Mouse (Mus musculus): ENCODE data around the gene Tnik. TPM values are rescaled to one million over a fixed set of nuclear protein-coding genes. Genes with fewer than 3 reads are reported as not detected.

Tnik gene
- polyA plus RNA-seq, 1 experiment from 2014 or later = 106 TPM

GRCm38 (mm10) chr3:28585750-28586465, 322.9 kb downstream of the Tnik start:
- no peaks in the 10 kb centered on the region for H3K9me3 ChIP-seq (ENCODE audit: control insufficient read depth, low read length)
- H3K4me3 ChIP-seq (ENCODE audit: low read depth, low read length) = no peak overlapping the region
- WGBS = 90% methylated on average over 9 of the region's 9 CpGs
- H3K27me3 ChIP-seq (ENCODE audit: control insufficient read depth, insufficient read depth, low read length) = no peaks in the 10 kb centered on the region
- ATAC-seq (ENCODE audit: low read depth) = no peak
- no peaks in the 10 kb centered on the region for H3K36me3 ChIP-seq (ENCODE audit: control insufficient read depth, insufficient read depth, low read length)
- H3K27ac ChIP-seq (ENCODE audit: low read depth, low read length) = no peak overlapping the region
- no peak overlapping the region for H3K4me2 ChIP-seq (ENCODE audit: low read depth, low read length)
- H3K4me1 ChIP-seq (ENCODE audit: control insufficient read depth, insufficient read depth, low read length) = no peaks in the 10 kb centered on the region
- H3K9ac ChIP-seq (replicated peaks; ENCODE audit: low read depth, low read length) = no peak overlapping the region

- H3K27me3 ChIP-seq (ENCODE audit: control insufficient read depth, insufficient read depth, low read length) = no peaks in the 10 kb centered on the region
- H3K4me1 ChIP-seq (ENCODE audit: control insufficient read depth, insufficient read depth, low read length) = no peaks in the 10 kb centered on the region
- H3K4me3 ChIP-seq (ENCODE audit: low read depth, low read length) = no peak overlapping the region
- H3K9me3 ChIP-seq (ENCODE audit: control insufficient read depth, low read length) = no peaks in the 10 kb centered on the region
- H3K4me2 ChIP-seq (ENCODE audit: low read depth, low read length) = no peak overlapping the region
- 86% methylated on average over 5 of the region's 5 CpGs for WGBS
- no peaks in the 10 kb centered on the region for H3K36me3 ChIP-seq (ENCODE audit: control insufficient read depth, insufficient read depth, low read length)
- H3K27ac ChIP-seq (ENCODE audit: low read depth, low read length) = no peak overlapping the region
- no peak for ATAC-seq (ENCODE audit: low read depth)
- H3K9ac ChIP-seq (replicated peaks; ENCODE audit: low read depth, low read length) = no peak overlapping the region
Observed at GRCm38 (mm10) chr3:28587808-28588207, 324.8 kb downstream of the Tnik start.

- no peak for ATAC-seq (ENCODE audit: low read depth)
- Histone ChIP-seq H3K9me3 (ENCODE audit: control insufficient read depth, low read length) (no peaks in the 10 kb centered on the region), H3K4me1 (ENCODE audit: control insufficient read depth, insufficient read depth, low read length) (no peaks in the 10 kb centered on the region), H3K9ac (replicated peaks; ENCODE audit: low read depth, low read length) (no peak overlapping the region), H3K27me3 (ENCODE audit: control insufficient read depth, insufficient read depth, low read length) (no peaks in the 10 kb centered on the region), H3K36me3 (ENCODE audit: control insufficient read depth, insufficient read depth, low read length) (peaks cover 5% of the 10 kb centered on the region), H3K4me3 (ENCODE audit: low read depth, low read length) (no peak overlapping the region), H3K4me2 (ENCODE audit: low read depth, low read length) (no peak overlapping the region), H3K27ac (ENCODE audit: low read depth, low read length) (no peak overlapping the region)
- WGBS = 60% methylated on average over 7 of the region's 7 CpGs
Observed at GRCm38 (mm10) chr3:28591345-28591744, 328.3 kb downstream of the Tnik start.

- no peak overlapping the region for H3K9ac ChIP-seq (replicated peaks; ENCODE audit: low read depth, low read length)
- H3K36me3 ChIP-seq (ENCODE audit: control insufficient read depth, insufficient read depth, low read length) = peaks cover 16% of the 10 kb centered on the region
- no peaks in the 10 kb centered on the region for H3K9me3 ChIP-seq (ENCODE audit: control insufficient read depth, low read length)
- no peak overlapping the region for H3K4me2 ChIP-seq (ENCODE audit: low read depth, low read length)
- H3K4me3 ChIP-seq (ENCODE audit: low read depth, low read length) = no peak overlapping the region
- WGBS = 95% methylated on average over 16 of the region's 16 CpGs
- H3K27ac ChIP-seq (ENCODE audit: low read depth, low read length) = no peak overlapping the region
- no peaks in the 10 kb centered on the region for H3K4me1 ChIP-seq (ENCODE audit: control insufficient read depth, insufficient read depth, low read length)
- H3K27me3 ChIP-seq (ENCODE audit: control insufficient read depth, insufficient read depth, low read length) = no peaks in the 10 kb centered on the region
- ATAC-seq (ENCODE audit: low read depth) = no peak
Observed at GRCm38 (mm10) chr3:28593922-28594321, 330.9 kb downstream of the Tnik start.

GRCm38 (mm10) chr3:28599476-28599875, 336.5 kb downstream of the Tnik start:
- Histone ChIP-seq H3K9ac (replicated peaks; ENCODE audit: low read depth, low read length) (no peak overlapping the region), H3K9me3 (ENCODE audit: control insufficient read depth, low read length) (no peaks in the 10 kb centered on the region), H3K27ac (ENCODE audit: low read depth, low read length) (no peak overlapping the region), H3K4me2 (ENCODE audit: low read depth, low read length) (no peak overlapping the region), H3K27me3 (ENCODE audit: control insufficient read depth, insufficient read depth, low read length) (no peaks in the 10 kb centered on the region), H3K4me3 (ENCODE audit: low read depth, low read length) (no peak overlapping the region), H3K4me1 (ENCODE audit: control insufficient read depth, insufficient read depth, low read length) (no peaks in the 10 kb centered on the region), H3K36me3 (ENCODE audit: control insufficient read depth, insufficient read depth, low read length) (peaks cover 22% of the 10 kb centered on the region)
- no peak for ATAC-seq (ENCODE audit: low read depth)
- 87% methylated on average over 2 of the region's 2 CpGs for WGBS

GRCm38 (mm10) chr3:28606741-28607140, 343.7 kb downstream of the Tnik start:
- no peak overlapping the region for H3K4me3 ChIP-seq (ENCODE audit: low read depth, low read length)
- no peak for ATAC-seq (ENCODE audit: low read depth)
- H3K4me1 ChIP-seq (ENCODE audit: control insufficient read depth, insufficient read depth, low read length) = no peaks in the 10 kb centered on the region
- 78% methylated on average over 1 of the region's 1 CpGs for WGBS
- no peak overlapping the region for H3K4me2 ChIP-seq (ENCODE audit: low read depth, low read length)
- H3K9me3 ChIP-seq (ENCODE audit: control insufficient read depth, low read length) = no peaks in the 10 kb centered on the region
- no peak overlapping the region for H3K27ac ChIP-seq (ENCODE audit: low read depth, low read length)
- H3K9ac ChIP-seq (replicated peaks; ENCODE audit: low read depth, low read length) = no peak overlapping the region
- H3K27me3 ChIP-seq (ENCODE audit: control insufficient read depth, insufficient read depth, low read length) = no peaks in the 10 kb centered on the region
- peaks cover 16% of the 10 kb centered on the region; the same call in 1 of the 2 replicates for H3K36me3 ChIP-seq (ENCODE audit: control insufficient read depth, insufficient read depth, low read length)

- H3K27ac ChIP-seq (ENCODE audit: low read depth, low read length) = no peak overlapping the region
- ATAC-seq (ENCODE audit: low read depth) = no peak
- no peak overlapping the region for H3K4me3 ChIP-seq (ENCODE audit: low read depth, low read length)
- H3K9me3 ChIP-seq (ENCODE audit: control insufficient read depth, low read length) = no peaks in the 10 kb centered on the region
- H3K9ac ChIP-seq (replicated peaks; ENCODE audit: low read depth, low read length) = no peak overlapping the region
- 73% methylated on average over 5 of the region's 5 CpGs for WGBS
- H3K27me3 ChIP-seq (ENCODE audit: control insufficient read depth, insufficient read depth, low read length) = no peaks in the 10 kb centered on the region
- H3K4me2 ChIP-seq (ENCODE audit: low read depth, low read length) = no peak overlapping the region
- H3K36me3 ChIP-seq (ENCODE audit: control insufficient read depth, insufficient read depth, low read length) = peaks cover 15% of the 10 kb centered on the region; the same call in 1 of the 2 replicates
- no peaks in the 10 kb centered on the region for H3K4me1 ChIP-seq (ENCODE audit: control insufficient read depth, insufficient read depth, low read length)
Observed at GRCm38 (mm10) chr3:28612330-28612729, 349.3 kb downstream of the Tnik start.

- no peak overlapping the region for H3K9ac ChIP-seq (replicated peaks; ENCODE audit: low read depth, low read length)
- H3K27me3 ChIP-seq (ENCODE audit: control insufficient read depth, insufficient read depth, low read length) = no peaks in the 10 kb centered on the region
- ATAC-seq (ENCODE audit: low read depth) = no peak
- H3K27ac ChIP-seq (ENCODE audit: low read depth, low read length) = no peak overlapping the region
- H3K4me1 ChIP-seq (ENCODE audit: control insufficient read depth, insufficient read depth, low read length) = no peaks in the 10 kb centered on the region
- H3K4me3 ChIP-seq (ENCODE audit: low read depth, low read length) = no peak overlapping the region
- 85% methylated on average over 1 of the region's 1 CpGs for WGBS
- no peaks in the 10 kb centered on the region for H3K9me3 ChIP-seq (ENCODE audit: control insufficient read depth, low read length)
- H3K4me2 ChIP-seq (ENCODE audit: low read depth, low read length) = no peak overlapping the region
- H3K36me3 ChIP-seq (ENCODE audit: control insufficient read depth, insufficient read depth, low read length) = peaks cover 18% of the 10 kb centered on the region; the same call in 1 of the 2 replicates
Observed at GRCm38 (mm10) chr3:28616386-28616785, 353.4 kb downstream of the Tnik start.

GRCm38 (mm10) chr3:28617008-28617627, 354.1 kb downstream of the Tnik start:
- H3K9ac ChIP-seq (replicated peaks; ENCODE audit: low read depth, low read length) = no peak overlapping the region
- WGBS = 88% methylated on average over 5 of the region's 5 CpGs
- no peak for ATAC-seq (ENCODE audit: low read depth)
- H3K36me3 ChIP-seq (ENCODE audit: control insufficient read depth, insufficient read depth, low read length) = peaks cover 20% of the 10 kb centered on the region; the same call in 1 of the 2 replicates
- no peak overlapping the region for H3K27ac ChIP-seq (ENCODE audit: low read depth, low read length)
- H3K4me3 ChIP-seq (ENCODE audit: low read depth, low read length) = no peak overlapping the region
- no peaks in the 10 kb centered on the region for H3K4me1 ChIP-seq (ENCODE audit: control insufficient read depth, insufficient read depth, low read length)
- H3K27me3 ChIP-seq (ENCODE audit: control insufficient read depth, insufficient read depth, low read length) = no peaks in the 10 kb centered on the region
- H3K4me2 ChIP-seq (ENCODE audit: low read depth, low read length) = no peak overlapping the region
- no peaks in the 10 kb centered on the region for H3K9me3 ChIP-seq (ENCODE audit: control insufficient read depth, low read length)
